Mouse (Mus musculus): Measurements from ENCODE around the gene Vmn2r11. TPM values are rescaled to one million over a fixed set of nuclear protein-coding genes. Genes with fewer than 3 reads are reported as not detected.
"Not testable (repeated sequence)": the region's sequence is repeated elsewhere in the genome, so short reads cannot be mapped to it uniquely, and the experiment has no call there.

Gene Vmn2r11
- total RNA-seq (2017) = not detected in 2 replicates

- ATAC-seq (ENCODE audit: extremely low read depth, insufficient number of reproducible peaks, low FRiP score, poor library complexity, severe bottlenecking) = not testable (repeated sequence)
Observed at GRCm38 (mm10) chr5:109059469-109059868, at the start of gene Vmn2r11. Vmn2r11 (minus strand) TSS chr5:109059569.

- ATAC-seq (ENCODE audit: extremely low read depth, insufficient number of reproducible peaks, low FRiP score, poor library complexity, severe bottlenecking) = not testable (repeated sequence)
Observed at GRCm38 (mm10) chr5:109097850-109098249, 38.5 kb upstream of the Vmn2r11 start, which contains the start of gene Vmn2r12. Vmn2r12 (minus strand) TSS chr5:109097950.

- not testable (repeated sequence) for ATAC-seq (ENCODE audit: extremely low read depth, insufficient number of reproducible peaks, low FRiP score, poor library complexity, severe bottlenecking)
Observed at GRCm38 (mm10) chr5:109096482-109096881, 37.1 kb upstream of the Vmn2r11 start.

- not testable (repeated sequence) for ATAC-seq (ENCODE audit: extremely low read depth, insufficient number of reproducible peaks, low FRiP score, poor library complexity, severe bottlenecking)
Observed at GRCm38 (mm10) chr5:109072016-109072415, 12.6 kb upstream of the Vmn2r11 start.

GRCm38 (mm10) chr5:109055286-109055685, 4.1 kb downstream of the Vmn2r11 start:
- ATAC-seq (ENCODE audit: extremely low read depth, insufficient number of reproducible peaks, low FRiP score, poor library complexity, severe bottlenecking) = no peak

GRCm38 (mm10) chr5:109032591-109032990, 26.8 kb downstream of the Vmn2r11 start:
- ATAC-seq (ENCODE audit: extremely low read depth, insufficient number of reproducible peaks, low FRiP score, poor library complexity, severe bottlenecking) = no peak

GRCm38 (mm10) chr5:109006427-109006826, 52.9 kb downstream of the Vmn2r11 start, which contains the start of gene Vmn2r10:
Vmn2r10 (minus strand) TSS chr5:109006527.
- not testable (repeated sequence) for ATAC-seq (ENCODE audit: extremely low read depth, insufficient number of reproducible peaks, low FRiP score, poor library complexity, severe bottlenecking)

Other genes starting within 250 kb of the Vmn2r11 start
- gene Vmn2r9, start 207.0 kb downstream of the Vmn2r11 start, total RNA-seq (2017) = 0.12 TPM in 1 of 2 replicates, not detected in the other
- gene Vmn2r10, start 53.0 kb downstream of the Vmn2r11 start, total RNA-seq (2017) = 0.12 TPM in 2 replicates
- not detected in 2 replicates for gene Vmn2r12, start 38.4 kb upstream of the Vmn2r11 start, total RNA-seq (2017)
- gene Vmn2r13, start 132.6 kb upstream of the Vmn2r11 start, total RNA-seq (2017) = 0.12 TPM in 1 of 2 replicates, not detected in the other
- not detected in 2 replicates for gene Vmn2r14, start 165.1 kb upstream of the Vmn2r11 start, total RNA-seq (2017)
- not detected in 2 replicates for gene Vmn2r15, start 238.1 kb upstream of the Vmn2r11 start, total RNA-seq (2017)